Mouse (Mus musculus) thymus, postnatal 14 days (tissue): ENCODE data around the gene Npdc1.

Experiments used
- DNase-seq: peaks from one replicate; pipeline ENCODE4 v3.0.0; 2021

Npdc1 gene

GRCm38 (mm10) chr2:25430395-25431233, 31.5 kb downstream of the Npdc1 start:
- DNase-seq = no peak

DNA sequence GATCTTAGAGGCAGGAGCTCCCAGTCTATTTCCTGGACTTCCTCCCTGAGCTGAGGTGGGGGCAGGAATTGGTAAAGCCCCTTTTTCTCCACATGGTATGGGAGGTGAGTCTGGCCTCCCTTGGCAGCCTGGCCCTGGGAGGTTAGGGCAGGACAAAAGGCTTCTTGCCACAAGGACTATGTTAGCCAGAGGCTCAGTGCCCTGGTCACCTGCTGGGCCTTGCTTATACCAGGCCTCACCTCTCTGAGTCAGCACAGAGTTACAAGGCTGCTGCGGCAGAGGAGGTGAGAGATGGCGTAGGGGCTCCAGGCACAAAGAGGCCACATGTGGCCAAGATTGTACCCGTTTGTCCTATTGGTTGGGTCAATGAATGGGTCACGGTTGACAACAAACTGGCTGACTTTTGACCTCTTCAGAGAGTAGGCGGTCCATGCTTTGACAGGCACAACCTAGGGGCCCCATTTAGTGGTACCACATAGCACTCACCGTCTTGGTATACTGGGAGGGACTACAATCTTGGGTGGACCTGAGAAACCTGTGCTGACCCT, 32.2 kb downstream of the Npdc1 start:
- DNase-seq = no peak

DNA sequence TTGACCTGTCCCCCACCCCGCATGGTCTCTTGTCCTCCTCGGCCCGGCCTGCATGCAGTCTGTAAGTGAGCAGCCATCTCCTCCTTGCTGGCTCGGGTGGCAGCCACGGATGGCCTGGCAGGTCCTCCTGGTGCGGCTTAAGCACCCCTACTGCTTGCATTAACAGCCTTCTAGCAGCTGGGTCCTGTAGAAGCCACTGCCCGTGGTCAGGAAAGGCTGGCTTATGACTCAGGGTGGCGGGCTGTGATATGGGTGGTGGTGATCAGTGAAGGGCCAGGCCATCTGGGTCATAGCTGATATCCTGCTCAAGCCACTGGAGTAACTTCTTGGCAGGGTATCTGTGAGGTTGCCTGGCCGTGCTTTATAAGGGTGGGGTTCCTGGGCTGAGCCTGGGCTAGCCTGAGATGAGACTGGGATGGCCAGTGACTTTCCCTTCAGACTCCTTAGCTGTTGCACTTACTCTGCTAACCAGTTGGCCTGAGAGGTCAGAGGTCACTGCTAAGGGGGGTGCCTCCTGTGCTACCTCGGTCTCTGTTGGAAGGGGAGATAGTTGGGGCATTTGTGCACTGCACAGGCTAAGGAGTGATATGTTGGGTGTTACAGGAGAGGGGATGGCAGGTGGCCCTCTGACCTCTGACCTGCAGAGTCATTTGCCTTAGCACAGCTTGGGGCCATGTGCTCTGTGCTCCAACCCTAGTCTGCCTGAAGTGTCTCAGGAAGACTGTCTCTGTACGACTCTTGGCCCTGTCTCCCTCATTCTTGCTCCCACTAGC, 33.4 kb downstream of the Npdc1 start:
- no peak for DNase-seq

DNA sequence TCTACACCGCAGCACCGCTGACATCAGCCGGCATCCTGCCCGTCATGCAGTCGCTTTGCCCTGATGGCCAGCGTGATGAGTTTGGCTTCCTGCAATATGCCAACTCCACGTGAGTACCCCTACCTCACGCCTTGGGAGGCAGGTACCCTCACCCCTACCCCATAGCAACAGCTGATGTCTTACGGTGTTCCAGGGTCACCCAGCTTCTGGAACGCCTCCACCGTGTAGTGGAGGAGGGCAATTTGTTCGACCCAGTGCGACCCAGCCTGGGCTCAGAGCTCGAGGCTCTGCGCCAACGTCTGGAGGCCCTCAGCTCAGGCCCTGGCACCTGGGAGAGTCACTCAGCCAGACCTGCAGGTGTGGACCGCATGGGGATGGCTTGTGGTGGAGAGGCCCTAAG, 34.0 kb downstream of the Npdc1 start:
- DNase-seq = no peak

DNA sequence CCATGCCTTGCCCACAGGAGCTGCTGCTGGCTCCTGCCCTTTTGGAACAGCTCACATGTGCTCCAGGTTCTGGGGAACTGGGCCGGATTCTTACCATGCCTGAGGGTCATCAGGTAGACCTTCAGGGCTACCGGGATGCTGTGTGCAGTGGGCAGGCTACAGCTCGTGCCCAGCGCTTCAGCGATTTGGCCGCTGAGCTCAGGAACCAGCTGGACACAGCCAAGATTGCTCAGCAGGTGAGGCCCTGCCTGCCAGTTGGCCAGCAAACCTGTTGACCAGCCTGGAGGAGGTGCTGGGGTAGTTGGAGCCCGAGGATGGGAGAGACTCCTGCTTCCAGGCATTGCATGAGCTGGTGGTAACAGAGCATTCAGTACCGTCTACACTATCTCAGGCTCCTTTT, 35.1 kb downstream of the Npdc1 start:
- no peak for DNase-seq

DNA sequence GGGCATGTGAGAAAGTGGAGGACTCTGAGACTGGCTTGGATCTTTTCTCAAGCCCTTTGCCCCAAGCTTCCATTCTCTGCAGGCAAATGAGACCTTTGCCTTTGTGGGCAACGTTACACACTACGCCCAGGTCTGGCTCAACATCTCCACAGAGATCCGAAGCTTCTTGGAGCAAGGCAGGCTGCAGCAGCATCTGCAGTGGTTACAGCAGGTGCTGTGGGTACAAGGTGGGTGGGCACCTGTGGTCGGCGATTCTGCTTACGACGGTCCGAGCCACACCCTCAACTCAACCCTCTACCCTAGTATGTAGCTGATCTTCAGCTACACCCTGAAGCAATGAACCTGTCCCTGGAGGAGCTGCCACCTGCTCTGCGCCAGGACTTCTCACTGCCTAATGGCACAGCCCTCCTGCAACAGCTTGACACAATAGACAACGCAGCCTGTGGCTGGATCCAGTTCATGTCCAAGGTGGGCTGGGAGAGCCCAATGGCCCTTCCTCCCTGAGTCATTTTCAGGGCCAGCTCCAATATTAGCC, 37.2 kb downstream of the Npdc1 start:
- no peak for DNase-seq

- no peak for DNase-seq
Observed at GRCm38 (mm10) chr2:25441067-25441466, 41.9 kb downstream of the Npdc1 start.

GRCm38 (mm10) chr2:25442682-25443081, 43.5 kb downstream of the Npdc1 start:
- DNase-seq = no peak

GRCm38 (mm10) chr2:25450853-25451647, 51.9 kb downstream of the Npdc1 start:
- DNase-seq = no peak

- DNase-seq = no peak
Observed at GRCm38 (mm10) chr2:25452951-25453350, 53.8 kb downstream of the Npdc1 start.

- DNase-seq = no peak
Observed at GRCm38 (mm10) chr2:25456205-25456953, 57.2 kb downstream of the Npdc1 start, which contains the start of gene Clic3. Clic3 (plus strand) TSS chr2:25456838.

DNA sequence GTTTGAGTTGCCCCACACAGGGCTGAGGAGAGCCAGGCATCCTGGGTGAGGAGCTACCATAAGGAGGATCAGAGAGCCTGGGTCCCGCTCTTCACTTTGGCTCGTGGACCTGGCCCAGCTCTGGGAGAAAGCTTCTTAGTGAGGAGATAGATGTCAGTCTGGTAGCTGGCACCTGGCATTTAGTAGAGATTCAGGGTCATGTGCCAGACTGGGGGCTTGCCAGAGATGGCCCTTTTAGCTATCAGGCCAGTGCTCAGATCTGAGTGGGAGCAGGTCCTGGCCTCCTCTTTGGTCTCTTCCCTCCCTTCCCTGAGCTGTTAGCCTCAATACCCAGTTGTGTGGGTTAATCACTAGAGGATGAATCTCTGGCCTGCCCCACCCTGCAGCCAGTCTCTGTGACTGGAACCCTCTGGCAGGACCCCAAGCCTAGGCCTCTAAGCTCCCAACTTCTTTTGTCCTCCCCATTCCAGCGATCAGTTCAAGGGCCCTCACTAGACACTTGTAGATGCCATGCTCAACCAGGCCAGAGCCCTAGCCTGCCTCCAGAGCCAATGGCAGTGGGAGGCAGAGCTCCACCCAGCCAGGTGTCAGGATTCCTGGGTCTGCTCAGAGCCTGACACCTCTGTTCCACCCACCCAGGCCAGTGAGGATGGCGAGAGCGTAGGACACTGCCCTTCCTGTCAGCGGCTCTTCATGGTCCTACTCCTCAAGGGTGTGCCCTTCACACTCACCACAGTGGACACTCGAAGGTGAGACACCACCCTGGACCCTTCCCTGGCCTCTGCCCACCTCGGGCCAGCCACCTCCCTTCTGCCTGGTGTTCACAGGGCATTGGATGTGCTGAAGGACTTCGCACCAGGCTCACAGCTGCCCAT, 58.1 kb downstream of the Npdc1 start:
- no peak for DNase-seq

DNA sequence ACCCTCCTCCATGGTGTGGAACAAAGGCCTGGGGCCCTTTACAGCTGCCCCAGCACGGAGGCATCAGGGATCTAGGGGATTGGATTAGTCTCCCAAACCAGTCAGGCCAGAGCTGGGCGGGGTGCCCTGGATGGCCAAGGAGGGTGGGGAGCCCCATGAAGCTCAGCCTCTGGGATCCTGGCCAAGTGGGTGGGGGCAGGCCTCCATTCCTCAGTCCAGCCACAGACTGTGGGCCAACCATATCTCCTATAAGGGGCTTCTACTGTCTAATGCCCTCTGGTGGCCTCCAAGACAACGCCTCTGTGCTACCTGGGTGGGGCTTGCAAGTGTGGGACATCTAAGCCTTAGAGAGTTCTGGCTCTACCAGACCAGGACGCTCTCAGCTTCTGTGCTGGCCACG, 59.8 kb downstream of the Npdc1 start:
- DNase-seq = no peak
